Mouse (Mus musculus) embryonic facial prominence, embryonic 10.5 days (tissue): ENCODE data around the gene 6430571L13Rik. TPM values are rescaled to one million over a fixed set of nuclear protein-coding genes. Genes with fewer than 3 reads are reported as not detected.

Experiments used
- DNase-seq: peaks from one replicate; pipeline ENCODE4 v3.0.0-alpha.2; 2017; ENCODE audit warnings: low spot score
- H3K27ac ChIP-seq: fragments of 300-500 bp; sonication (generic); replicated peaks from 2 replicates; pipeline ENCODE4 v1.5.1; 2016; ENCODE audit warnings: mild to moderate bottlenecking
- H3K27me3 ChIP-seq: fragments of 300-500 bp; sonication (generic); replicated peaks from 2 replicates; pipeline ENCODE4 v1.6.1; 2016; ENCODE audit warnings: low read depth, mild to moderate bottlenecking; ENCODE audit not compliant: poor library complexity, severe bottlenecking
- H3K36me3 ChIP-seq: fragments of 300-500 bp; sonication (generic); replicated peaks from 2 replicates; pipeline ENCODE4 v1.6.1; 2016; ENCODE audit warnings: mild to moderate bottlenecking, moderate library complexity
- H3K4me1 ChIP-seq: fragments of 300-500 bp; sonication (generic); 2 replicates; pipeline ENCODE4 v1.6.1; 2016
- H3K4me3 ChIP-seq: fragments of 300-500 bp; sonication (generic); 2 replicates; pipeline ENCODE4 v1.5.1; 2016; ENCODE audit warnings: mild to moderate bottlenecking, moderate library complexity
- H3K9me3 ChIP-seq: fragments of 300-500 bp; sonication (generic); 2 replicates; pipeline ENCODE4 v1.6.1; 2016; ENCODE audit warnings: mild to moderate bottlenecking
- WGBS: fragments of 180-500 bp; shearing (Covaris S2); methylation state at CpG from one replicate; pipeline ENCODE4 v1.1.7; 2016; 5-methylcytosine and 5-hydroxymethylcytosine counted together
- polyA plus RNA-seq: library from polyadenylated mRNA; unstranded; fragments of >200 nt; fragmentation: Nextera tagmentation; extraction: Ambion mirVana; gene quantifications from 2 replicates; pipeline ENCODE4 v1.2.1, GENCODE M21; 2016

6430571L13Rik gene
- 0.83 and 0.95 TPM in 2 replicates for polyA plus RNA-seq

GRCm38 (mm10) chr9:107340267-107340859 is at the start of gene 6430571L13Rik:
Gene 6430571L13Rik, plus strand, starts transcription at chr9:107340602.
- DNase-seq = peak; percentile 94
- no peaks in the 10 kb centered on the region for H3K9me3 ChIP-seq
- no peaks in the 10 kb centered on the region for H3K36me3 ChIP-seq
- H3K4me1 ChIP-seq = peaks cover 31% of the 10 kb centered on the region
- peak within 1 kb of the TSS; percentile 62; the same call in 1 of the 2 replicates for H3K27ac ChIP-seq
- peak within 1 kb of the TSS; percentile 62 for H3K4me3 ChIP-seq
- H3K27me3 ChIP-seq = peaks cover 35% of the 10 kb centered on the region
- WGBS = under 1% methylated on average over 34 of the region's 34 CpGs

GRCm38 (mm10) chr9:107290897-107291296 is 49.5 kb upstream of the 6430571L13Rik start:
- Histone ChIP-seq H3K4me3 (no peak overlapping the region), H3K36me3 (no peaks in the 10 kb centered on the region), H3K4me1 (peaks cover 37% of the 10 kb centered on the region), H3K27me3 (peaks cover 39% of the 10 kb centered on the region), H3K27ac (no peak overlapping the region), H3K9me3 (no peaks in the 10 kb centered on the region)
- peak; percentile 83 for DNase-seq
- WGBS = 28% methylated on average over 10 of the region's 10 CpGs

GRCm38 (mm10) chr9:107294249-107294648 is 46.2 kb upstream of the 6430571L13Rik start:
- H3K27me3 ChIP-seq = peaks cover 39% of the 10 kb centered on the region
- peaks cover 46% of the 10 kb centered on the region for H3K4me1 ChIP-seq
- H3K27ac ChIP-seq = no peak overlapping the region
- DNase-seq = peak; percentile 80
- WGBS = 7% methylated on average over 6 of the region's 6 CpGs
- H3K36me3 ChIP-seq = no peaks in the 10 kb centered on the region
- H3K9me3 ChIP-seq = no peaks in the 10 kb centered on the region
- no peak overlapping the region for H3K4me3 ChIP-seq

GRCm38 (mm10) chr9:107295616-107296015 is 44.8 kb upstream of the 6430571L13Rik start:
- Histone ChIP-seq H3K27me3 (peaks cover 33% of the 10 kb centered on the region), H3K9me3 (no peaks in the 10 kb centered on the region), H3K36me3 (peaks cover 5% of the 10 kb centered on the region), H3K27ac (peak overlapping the region; percentile 3; the same call in 1 of the 2 replicates), H3K4me1 (peaks cover 35% of the 10 kb centered on the region), H3K4me3 (peak overlapping the region; percentile 68)
- DNase-seq = no peak
- 70% methylated on average over 4 of the region's 4 CpGs for WGBS

GRCm38 (mm10) chr9:107296016-107296040 is 44.6 kb upstream of the 6430571L13Rik start, which contains the start of gene Cish:
Gene Cish, plus strand, starts transcription at chr9:107296026.
- peak within 1 kb of the TSS; percentile 84 for H3K27ac ChIP-seq
- H3K27me3 ChIP-seq = peaks cover 33% of the 10 kb centered on the region
- no peak for DNase-seq
- H3K36me3 ChIP-seq = peaks cover 8% of the 10 kb centered on the region
- peak within 1 kb of the TSS; percentile 68 for H3K4me3 ChIP-seq
- H3K4me1 ChIP-seq = peaks cover 35% of the 10 kb centered on the region
- H3K9me3 ChIP-seq = no peaks in the 10 kb centered on the region

GRCm38 (mm10) chr9:107296041-107296440 is 44.4 kb upstream of the 6430571L13Rik start:
- WGBS = 7% methylated on average over 14 of the region's 14 CpGs
- Histone ChIP-seq H3K27ac (peak overlapping the region; percentile 84), H3K36me3 (peaks cover 10% of the 10 kb centered on the region), H3K9me3 (no peaks in the 10 kb centered on the region), H3K4me3 (peak overlapping the region; percentile 68), H3K27me3 (peaks cover 33% of the 10 kb centered on the region), H3K4me1 (peaks cover 35% of the 10 kb centered on the region)
- no peak for DNase-seq

GRCm38 (mm10) chr9:107296501-107296965 is 43.9 kb upstream of the 6430571L13Rik start:
- H3K27ac ChIP-seq = peak overlapping the region; percentile 84
- H3K4me1 ChIP-seq = peaks cover 35% of the 10 kb centered on the region
- peak; percentile 91 for DNase-seq
- peak overlapping the region; percentile 68 for H3K4me3 ChIP-seq
- H3K27me3 ChIP-seq = peaks cover 33% of the 10 kb centered on the region
- peaks cover 15% of the 10 kb centered on the region for H3K36me3 ChIP-seq
- WGBS = under 1% methylated on average over 31 of the region's 31 CpGs
- H3K9me3 ChIP-seq = no peaks in the 10 kb centered on the region

GRCm38 (mm10) chr9:107297059-107297458 is 43.3 kb upstream of the 6430571L13Rik start:
- DNase-seq = no peak

GRCm38 (mm10) chr9:107297658-107298057 is 42.7 kb upstream of the 6430571L13Rik start:
- peaks cover 35% of the 10 kb centered on the region for H3K4me1 ChIP-seq
- H3K27me3 ChIP-seq = peaks cover 29% of the 10 kb centered on the region
- H3K27ac ChIP-seq = no peak overlapping the region
- peaks cover 21% of the 10 kb centered on the region for H3K36me3 ChIP-seq
- H3K9me3 ChIP-seq = no peaks in the 10 kb centered on the region
- 92% methylated on average over 4 of the region's 4 CpGs for WGBS
- peak overlapping the region; percentile 68 for H3K4me3 ChIP-seq
- DNase-seq = no peak

More at GRCm38 (mm10) chr9:107297059-107297458, 43.3 kb upstream of the 6430571L13Rik start:
- H3K9me3 ChIP-seq = no peaks in the 10 kb centered on the region
- peak overlapping the region; percentile 84 for H3K27ac ChIP-seq
- 15% methylated on average over 16 of the region's 16 CpGs for WGBS
- H3K36me3 ChIP-seq = peaks cover 20% of the 10 kb centered on the region
- H3K27me3 ChIP-seq = peaks cover 33% of the 10 kb centered on the region
- peaks cover 35% of the 10 kb centered on the region for H3K4me1 ChIP-seq
- peak overlapping the region; percentile 68 for H3K4me3 ChIP-seq

- WGBS = 79% methylated on average over 8 of the region's 8 CpGs
- Histone ChIP-seq H3K27ac (no peak overlapping the region), H3K27me3 (peaks cover 25% of the 10 kb centered on the region), H3K4me3 (peak overlapping the region; percentile 68), H3K9me3 (no peaks in the 10 kb centered on the region), H3K4me1 (peaks cover 35% of the 10 kb centered on the region), H3K36me3 (peaks cover 21% of the 10 kb centered on the region)
- no peak for DNase-seq
Measured at GRCm38 (mm10) chr9:107298059-107298780, 42.2 kb upstream of the 6430571L13Rik start.

- Histone ChIP-seq H3K4me3 (no peak overlapping the region), H3K9me3 (no peaks in the 10 kb centered on the region), H3K27me3 (peaks cover 25% of the 10 kb centered on the region), H3K36me3 (peaks cover 21% of the 10 kb centered on the region), H3K27ac (no peak overlapping the region), H3K4me1 (peaks cover 35% of the 10 kb centered on the region)
- 85% methylated on average over 6 of the region's 6 CpGs for WGBS
- DNase-seq = no peak
Measured at GRCm38 (mm10) chr9:107298876-107299275, 41.5 kb upstream of the 6430571L13Rik start.

- H3K9me3 ChIP-seq = no peaks in the 10 kb centered on the region
- 93% methylated on average over 7 of the region's 7 CpGs for whole genome bisulfite sequencing
- DNase-seq = no peak
- H3K27ac ChIP-seq = no peak overlapping the region
- H3K36me3 ChIP-seq = peaks cover 21% of the 10 kb centered on the region
- no peak overlapping the region for H3K4me3 ChIP-seq
- peaks cover 31% of the 10 kb centered on the region for H3K4me1 ChIP-seq
- peaks cover 21% of the 10 kb centered on the region for H3K27me3 ChIP-seq
Measured at GRCm38 (mm10) chr9:107299783-107300182, 40.6 kb upstream of the 6430571L13Rik start.
